Mouse (Mus musculus) urinary bladder, postnatal 4 days (tissue): ENCODE measurements at regions not wholly inside any gene's neighbourhood (a gene's known extent, or its start where the extent isn't known, plus 50 kb on each side); places are given as distances from the start of the nearest gene placed in this dataset.

Source experiments
- DNase-seq, 2 experiments: peaks; one replicate each; pipeline ENCODE4 v3.0.0; 2021 to 2022; ENCODE audit warnings: low spot score in 2 of 2

- peak; percentile 66 to 78 for DNase-seq
Observed at GRCm38 (mm10) chr17:88255744-88256598, 184.5 kb upstream of the Foxn2 start.

GRCm38 (mm10) chr17:88256599-88257544 lies 183.6 kb upstream of the Foxn2 start:
- peak; percentile 59 to 61 for DNase-seq

- DNase-seq = no peak
Observed at GRCm38 (mm10) chr17:88258361-88258796, 182.1 kb upstream of the Foxn2 start.

- no peak for DNase-seq
Observed at GRCm38 (mm10) chr17:88260176-88260575, 180.3 kb upstream of the Foxn2 start.

GRCm38 (mm10) chr17:88260826-88261225 lies 179.7 kb upstream of the Foxn2 start:
- no peak for DNase-seq

- no peak for DNase-seq
Observed at GRCm38 (mm10) chr17:88261556-88261955, 179.0 kb upstream of the Foxn2 start.

- DNase-seq = no peak
Observed at GRCm38 (mm10) chr17:88262326-88263187, 178.0 kb upstream of the Foxn2 start.

- no peak for DNase-seq
Observed at GRCm38 (mm10) chr17:88265291-88265690, 175.2 kb upstream of the Foxn2 start.

GRCm38 (mm10) chr17:88268216-88268615 lies 172.3 kb upstream of the Foxn2 start:
- no peak for DNase-seq

- no peak for DNase-seq
Observed at GRCm38 (mm10) chr17:88268802-88269201, 171.7 kb upstream of the Foxn2 start.

- no peak for DNase-seq
Observed at GRCm38 (mm10) chr17:88270896-88271295, 169.6 kb upstream of the Foxn2 start.

GRCm38 (mm10) chr17:88272161-88272560 lies 168.3 kb upstream of the Foxn2 start:
- DNase-seq = no peak

GRCm38 (mm10) chr17:88273520-88273919 lies 167.0 kb upstream of the Foxn2 start:
- DNase-seq = no peak

- DNase-seq = peak in 1 of 2 experiments; percentile 63
Observed at GRCm38 (mm10) chr17:88274003-88274698, 166.4 kb upstream of the Foxn2 start.

- DNase-seq = no peak
Observed at GRCm38 (mm10) chr17:88274720-88275433, 165.6 kb upstream of the Foxn2 start.

GRCm38 (mm10) chr17:88279656-88280055 lies 160.9 kb upstream of the Foxn2 start:
- DNase-seq = no peak

GRCm38 (mm10) chr17:88282711-88283110 lies 157.8 kb upstream of the Foxn2 start:
- peak in 1 of 2 experiments; percentile 29 for DNase-seq

GRCm38 (mm10) chr17:88284477-88284876 lies 156.0 kb upstream of the Foxn2 start:
- DNase-seq = peak in 1 of 2 experiments; percentile 35

GRCm38 (mm10) chr17:88287861-88288260 lies 152.7 kb upstream of the Foxn2 start:
- peak in 1 of 2 experiments; percentile 55 for DNase-seq

- DNase-seq = peak in 1 of 2 experiments; percentile 42
Observed at GRCm38 (mm10) chr17:88297520-88297919, 143.0 kb upstream of the Foxn2 start.
